Mouse (Mus musculus): ENCODE results near the gene Sugp2. TPM values are rescaled to one million over a fixed set of nuclear protein-coding genes. Genes with fewer than 3 reads are reported as not detected.

Sugp2 gene
- polyA plus RNA-seq, 1 experiment from 2014 or later = 104 TPM

Other genes with a start within 250 kb of the Sugp2 start
- 22.6 and 23.5 TPM in 2 replicates for gene Gatad2a, start 237.8 kb upstream of the Sugp2 start, polyA plus RNA-seq (2015; fragmentation: Nextera tagmentation; extraction: Ambion mirVana)
- 85.6 and 93.5 TPM in 2 replicates for gene Mau2, start 191.5 kb upstream of the Sugp2 start, polyA plus RNA-seq (2015; fragmentation: Nextera tagmentation; extraction: Ambion mirVana)
- gene Sugp1, start 191.4 kb upstream of the Sugp2 start, polyA plus RNA-seq (2015; fragmentation: Nextera tagmentation; extraction: Ambion mirVana) = 59.2 and 67.5 TPM in 2 replicates
- gene Tm6sf2, start 161.3 kb upstream of the Sugp2 start, polyA plus RNA-seq (2015; fragmentation: Nextera tagmentation; extraction: Ambion mirVana) = 1.0 and 1.2 TPM in 2 replicates
- gene Hapln4, start 150.8 kb upstream of the Sugp2 start, polyA plus RNA-seq (2015; fragmentation: Nextera tagmentation; extraction: Ambion mirVana) = 0.25 and 0.63 TPM in 2 replicates
- 145 and 166 TPM in 2 replicates for gene Ncan, start 113.4 kb upstream of the Sugp2 start, polyA plus RNA-seq (2015; fragmentation: Nextera tagmentation; extraction: Ambion mirVana)
- 44.0 and 44.8 TPM in 2 replicates for gene Nr2c2ap, start 102.9 kb upstream of the Sugp2 start, polyA plus RNA-seq (2015; fragmentation: Nextera tagmentation; extraction: Ambion mirVana)
- gene Rfxank, start 95.1 kb upstream of the Sugp2 start, polyA plus RNA-seq (2015; fragmentation: Nextera tagmentation; extraction: Ambion mirVana) = 10.5 and 14.4 TPM in 2 replicates
- 48.1 and 60.0 TPM in 2 replicates for gene Borcs8, start 94.7 kb upstream of the Sugp2 start, polyA plus RNA-seq (2015; fragmentation: Nextera tagmentation; extraction: Ambion mirVana)
- 0.34 and 0.81 TPM in 2 replicates for gene Mef2b, start 94.5 kb upstream of the Sugp2 start, polyA plus RNA-seq (2015; fragmentation: Nextera tagmentation; extraction: Ambion mirVana)
- 58.4 and 67.7 TPM in 2 replicates for gene Tmem161a, start 61.9 kb upstream of the Sugp2 start, polyA plus RNA-seq (2015; fragmentation: Nextera tagmentation; extraction: Ambion mirVana)
- gene Slc25a42, start 21.9 kb upstream of the Sugp2 start, polyA plus RNA-seq (2015; fragmentation: Nextera tagmentation; extraction: Ambion mirVana) = 4.0 and 7.2 TPM in 2 replicates
- gene Armc6, start 240 bp downstream of the Sugp2 start, polyA plus RNA-seq (2015; fragmentation: Nextera tagmentation; extraction: Ambion mirVana) = 101 and 109 TPM in 2 replicates
- 47.2 and 49.4 TPM in 2 replicates for gene Homer3, start 48.6 kb downstream of the Sugp2 start, polyA plus RNA-seq (2015; fragmentation: Nextera tagmentation; extraction: Ambion mirVana)
- gene Ddx49, start 68.3 kb downstream of the Sugp2 start, polyA plus RNA-seq (2015; fragmentation: Nextera tagmentation; extraction: Ambion mirVana) = 53.7 and 57.5 TPM in 2 replicates
- 270 and 273 TPM in 2 replicates for gene Cope, start 68.3 kb downstream of the Sugp2 start, polyA plus RNA-seq (2015; fragmentation: Nextera tagmentation; extraction: Ambion mirVana)
- 32.7 and 35.8 TPM in 2 replicates for gene Cers1, start 81.5 kb downstream of the Sugp2 start, polyA plus RNA-seq (2015; fragmentation: Nextera tagmentation; extraction: Ambion mirVana)
- 3.9 and 5.8 TPM in 2 replicates for gene Gdf1, start 95.6 kb downstream of the Sugp2 start, polyA plus RNA-seq (2015; fragmentation: Nextera tagmentation; extraction: Ambion mirVana)
- 11.8 and 13.6 TPM in 2 replicates for gene Upf1, start 119.1 kb downstream of the Sugp2 start, polyA plus RNA-seq (2015; fragmentation: Nextera tagmentation; extraction: Ambion mirVana)
- 0.51 and 0.75 TPM in 2 replicates for gene Comp, start 139.3 kb downstream of the Sugp2 start, polyA plus RNA-seq (2015; fragmentation: Nextera tagmentation; extraction: Ambion mirVana)
- gene Crtc1, start 205.4 kb downstream of the Sugp2 start, polyA plus RNA-seq (2015; fragmentation: Nextera tagmentation; extraction: Ambion mirVana) = 41.1 and 51.0 TPM in 2 replicates
- gene Klhl26, start 242.7 kb downstream of the Sugp2 start, polyA plus RNA-seq (2015; fragmentation: Nextera tagmentation; extraction: Ambion mirVana) = 23.1 and 26.2 TPM in 2 replicates